Mouse (Mus musculus) heart, embryonic 14.5 days (tissue): ENCODE data around the gene Arid5a. TPM values are rescaled to one million over a fixed set of nuclear protein-coding genes. Genes with fewer than 3 reads are reported as not detected.

Experiments used
- ATAC-seq: fragments of 200-750 bp; cut with Nextera tagmentation; 2 replicates; pipeline ENCODE4 v1.8.0; 2017; ENCODE audit warnings: low read depth, moderate TSS enrichment; ENCODE audit not compliant: insufficient number of reproducible peaks, insufficient read depth, low FRiP score
- H3K27ac ChIP-seq, 2 experiments: fragments of 200-500 bp in 1 of 2; fragments of 300-500 bp in 1 of 2; sonication (generic) in 1 of 2; replicated peaks in 1 of 2; 2 replicates each; pipeline ENCODE4 v1.5.1; 2012 to 2014; ENCODE audit warnings: low read depth in 2 of 2, low read length in 2 of 2, control low read depth in 1 of 2, mild to moderate bottlenecking in 1 of 2, mixed read lengths in 1 of 2; ENCODE audit not compliant: control insufficient read depth in 1 of 2, insufficient read depth in 1 of 2
- H3K27me3 ChIP-seq: fragments of 300-500 bp; sonication (generic); 2 replicates; pipeline ENCODE4 v1.6.1; 2014; ENCODE audit warnings: mild to moderate bottlenecking, low read length, control low read depth; ENCODE audit not compliant: control insufficient read depth, insufficient read depth
- H3K36me3 ChIP-seq: fragments of 300-500 bp; sonication (generic); 2 replicates; pipeline ENCODE4 v1.6.1; 2014; ENCODE audit warnings: mild to moderate bottlenecking, control low read depth, low read length, mixed read lengths; ENCODE audit not compliant: control insufficient read depth, insufficient read depth
- H3K4me1 ChIP-seq, 2 experiments: fragments of 200-500 bp in 1 of 2; fragments of 300-500 bp in 1 of 2; sonication (generic) in 1 of 2; 2 replicates each; pipeline ENCODE4 v1.6.1; 2012 to 2014; ENCODE audit warnings: low read length in 2 of 2, control low read depth in 1 of 2, mixed read lengths in 1 of 2; ENCODE audit not compliant: control insufficient read depth in 2 of 2, insufficient read depth in 2 of 2
- H3K4me2 ChIP-seq: fragments of 300-500 bp; sonication (generic); 2 replicates; pipeline ENCODE4 v1.6.1; 2014; ENCODE audit warnings: mild to moderate bottlenecking, low read length
- H3K4me3 ChIP-seq, 2 experiments: fragments of 200-500 bp in 1 of 2; fragments of 300-500 bp in 1 of 2; sonication (generic) in 1 of 2; 2 replicates each; pipeline ENCODE4 v1.5.1; 2012 to 2014; ENCODE audit warnings: low read length in 2 of 2, mild to moderate bottlenecking in 2 of 2, control low read depth in 1 of 2, low read depth in 1 of 2, moderate library complexity in 1 of 2; ENCODE audit not compliant: control insufficient read depth in 1 of 2, insufficient read depth in 1 of 2
- H3K9ac ChIP-seq: fragments of 300-500 bp; sonication (generic); 2 replicates; pipeline ENCODE4 v1.6.1; 2014; ENCODE audit warnings: mild to moderate bottlenecking, low read length
- H3K9me3 ChIP-seq: fragments of 300-500 bp; sonication (generic); 2 replicates; pipeline ENCODE4 v1.6.1; 2016; ENCODE audit warnings: low read length, control low read depth; ENCODE audit not compliant: control insufficient read depth
- WGBS: fragments of 180-500 bp; shearing (Covaris S2); extraction: QIAGEN DNeasy Blood & Tissue Kit; methylation state at CpG from one replicate; pipeline ENCODE4 v1.1.7; 2014; 5-methylcytosine and 5-hydroxymethylcytosine counted together
- polyA plus RNA-seq: library from polyadenylated mRNA; unstranded; fragments of >200 nt; fragmentation: Nextera tagmentation; extraction: Ambion mirVana; gene quantifications from 2 replicates; pipeline ENCODE4 v1.2.1, GENCODE M21; 2014

Gene Arid5a
- polyA plus RNA-seq, 1 experiment from 2014 or later, result 10.3 TPM

DNA sequence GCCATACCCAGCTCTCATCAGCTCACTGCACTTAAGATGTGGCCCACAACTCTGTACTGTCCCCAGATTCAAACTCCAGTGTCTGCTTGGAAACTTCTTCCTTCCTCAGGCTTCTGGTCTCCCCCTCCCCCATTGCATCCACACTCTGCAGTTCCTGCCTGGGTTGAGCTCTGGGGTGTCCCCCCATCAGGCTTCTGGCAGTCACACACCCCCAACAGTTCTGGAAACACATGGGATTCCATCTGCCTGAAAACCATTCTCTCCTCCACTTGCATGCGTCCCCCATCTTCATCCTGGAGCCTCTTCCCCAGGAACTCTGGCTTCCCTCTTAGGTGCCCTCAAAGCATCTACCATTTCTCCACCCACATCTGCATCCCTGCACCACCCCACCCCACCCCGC lies 19.3 kb downstream of the Arid5a start:
- no peaks in the 10 kb centered on the region for H3K27me3 ChIP-seq
- no peak overlapping the region for H3K4me2 ChIP-seq
- WGBS, result 88% methylated on average over 2 of the region's 2 CpGs
- H3K27ac ChIP-seq, result no peak overlapping the region
- no peaks in the 10 kb centered on the region for H3K9me3 ChIP-seq
- ATAC-seq, result no peak
- H3K9ac ChIP-seq, result no peak overlapping the region
- peaks cover 4 to 21% of the 10 kb centered on the region in 2 experiments; a peak in 2 of 4 replicates for H3K4me1 ChIP-seq
- H3K36me3 ChIP-seq, result peaks cover 31% of the 10 kb centered on the region
- no peak overlapping the region for H3K4me3 ChIP-seq

DNA sequence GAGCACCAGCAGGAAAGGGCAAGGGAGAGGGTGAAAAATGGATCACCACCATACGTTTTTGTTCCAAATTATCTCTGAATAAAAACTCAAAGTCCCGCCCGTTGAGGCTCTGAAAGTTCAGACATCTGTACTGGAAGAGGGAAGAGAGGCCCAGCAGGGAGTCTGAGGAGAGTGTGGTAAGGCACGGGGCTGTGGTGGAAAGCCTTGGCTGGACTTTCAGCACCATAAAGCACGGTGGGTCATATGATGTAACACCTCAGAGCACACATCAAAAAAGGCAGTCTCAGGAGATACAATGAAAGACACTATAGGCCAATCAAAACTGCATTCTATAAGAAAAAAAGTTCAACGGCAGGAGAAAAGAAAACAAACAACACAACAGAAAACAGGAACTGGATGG lies 24.2 kb downstream of the Arid5a start:
- Histone ChIP-seq H3K9ac (no peak overlapping the region), H3K27me3 (no peaks in the 10 kb centered on the region), H3K27ac (no peak overlapping the region), H3K4me2 (no peak overlapping the region), H3K9me3 (no peaks in the 10 kb centered on the region), H3K36me3 (peaks cover 54% of the 10 kb centered on the region), H3K4me1 (peaks cover 5 to 20% of the 10 kb centered on the region in 2 experiments), H3K4me3 (no peak overlapping the region)
- WGBS, result 75% methylated on average over 6 of the region's 6 CpGs
- ATAC-seq, result no peak

DNA sequence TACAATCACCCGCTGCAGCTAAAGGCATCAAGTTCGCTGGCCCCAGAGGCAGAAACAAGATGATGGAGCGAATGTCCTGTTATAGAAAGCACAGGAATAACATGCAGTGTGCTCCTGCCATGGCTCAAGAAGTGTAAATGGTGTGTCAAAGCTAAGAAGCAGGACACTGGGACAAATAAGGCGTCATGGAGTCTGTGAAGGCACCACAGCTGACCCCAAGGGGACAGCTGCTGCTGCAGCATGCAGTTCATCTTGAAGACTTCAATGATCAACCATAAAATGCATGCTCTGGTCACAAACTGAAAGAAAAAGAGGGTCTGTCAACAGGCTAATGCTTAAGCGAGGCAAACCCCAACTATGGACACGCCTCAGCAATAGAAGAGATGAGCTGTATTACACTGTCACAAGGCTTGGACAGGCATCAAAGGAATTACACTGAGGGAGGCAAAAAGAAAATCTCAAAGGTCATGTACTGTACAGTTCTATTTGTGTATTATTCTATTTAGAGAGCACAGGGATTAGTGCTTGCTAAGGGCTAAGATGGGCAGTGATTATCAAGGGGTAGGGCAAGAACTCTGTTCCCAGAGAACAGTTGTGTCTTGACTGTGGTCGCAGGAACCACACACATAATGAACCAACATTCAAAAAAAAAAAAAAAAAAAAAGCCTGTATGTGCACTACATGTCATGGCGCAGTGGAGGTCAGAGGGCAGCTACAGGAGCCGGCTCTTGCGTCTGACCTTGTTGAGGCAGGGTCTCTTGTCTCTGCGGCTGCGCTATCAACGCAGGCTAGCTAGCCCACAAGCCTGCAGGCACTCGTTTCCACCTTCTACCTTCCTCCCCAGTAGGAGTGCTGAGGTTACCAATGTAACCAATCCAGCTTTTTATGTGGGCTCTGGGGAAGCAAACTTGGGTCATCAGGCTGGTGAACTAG lies 25.7 kb downstream of the Arid5a start:
- ATAC-seq, result no peak
- Histone ChIP-seq H3K4me1 (peaks cover 5 to 20% of the 10 kb centered on the region in 2 experiments), H3K27me3 (no peaks in the 10 kb centered on the region), H3K36me3 (peaks cover 61% of the 10 kb centered on the region), H3K9ac (no peak overlapping the region), H3K9me3 (no peaks in the 10 kb centered on the region), H3K27ac (peak overlapping the region; percentile 22 to 59; a peak in 3 of 4 replicates), H3K4me3 (no peak overlapping the region), H3K4me2 (no peak overlapping the region)
- WGBS, result 72% methylated on average over 14 of the region's 14 CpGs

DNA sequence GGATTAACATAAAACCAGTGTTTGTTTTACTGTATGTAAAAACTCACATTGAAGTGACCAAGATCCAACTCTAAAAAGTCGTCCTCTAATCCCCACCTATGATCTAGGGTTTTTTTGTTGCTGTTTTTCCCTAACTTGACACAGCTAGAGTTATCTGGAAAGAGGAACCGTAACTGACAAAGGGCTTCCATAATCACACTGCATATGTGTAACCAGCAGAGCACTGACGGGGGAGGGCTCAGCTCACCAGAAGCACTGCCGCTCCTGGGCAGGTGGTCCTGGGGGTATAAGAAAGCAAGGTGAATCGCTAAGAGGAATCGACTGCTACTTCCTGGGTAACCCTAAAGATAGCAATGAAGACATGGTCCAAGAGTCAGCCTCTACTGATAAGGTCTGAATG lies 35.0 kb downstream of the Arid5a start:
- no peak overlapping the region for H3K4me3 ChIP-seq
- H3K9me3 ChIP-seq, result no peaks in the 10 kb centered on the region
- no peaks in the 10 kb centered on the region for H3K4me1 ChIP-seq
- no peak overlapping the region for H3K4me2 ChIP-seq
- WGBS, result 90% methylated on average over 6 of the region's 6 CpGs
- no peak for ATAC-seq
- H3K27ac ChIP-seq, result no peak overlapping the region
- no peaks in the 10 kb centered on the region for H3K27me3 ChIP-seq
- no peak overlapping the region for H3K9ac ChIP-seq
- peaks cover 99% of the 10 kb centered on the region for H3K36me3 ChIP-seq

DNA sequence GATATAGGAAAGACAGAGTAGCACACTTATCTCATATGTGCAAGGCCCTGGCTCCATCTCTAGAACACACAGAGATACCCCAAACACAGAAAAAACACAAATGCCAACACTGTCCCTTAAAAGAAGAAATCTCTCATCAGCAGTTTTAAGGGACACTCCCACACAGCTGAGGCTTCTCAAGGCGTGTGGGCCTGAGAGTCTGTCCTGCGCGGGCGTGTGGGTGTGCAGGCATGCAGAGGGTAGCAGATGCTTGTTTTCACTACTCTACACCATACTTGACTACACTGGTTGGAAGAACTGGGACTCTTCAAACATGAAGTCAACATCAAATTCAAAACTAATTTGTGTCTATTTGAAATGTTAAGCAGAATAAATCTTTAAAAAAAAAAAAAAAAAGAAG lies 44.8 kb downstream of the Arid5a start:
- no peaks in the 10 kb centered on the region for H3K27me3 ChIP-seq
- H3K9me3 ChIP-seq, result no peaks in the 10 kb centered on the region
- peaks cover 97% of the 10 kb centered on the region for H3K36me3 ChIP-seq
- 88% methylated on average over 4 of the region's 4 CpGs for WGBS
- H3K4me2 ChIP-seq, result no peak overlapping the region
- H3K9ac ChIP-seq, result no peak overlapping the region
- H3K4me3 ChIP-seq, result no peak overlapping the region
- ATAC-seq, result no peak
- no peaks in the 10 kb centered on the region for H3K4me1 ChIP-seq
- H3K27ac ChIP-seq, result no peak overlapping the region

DNA sequence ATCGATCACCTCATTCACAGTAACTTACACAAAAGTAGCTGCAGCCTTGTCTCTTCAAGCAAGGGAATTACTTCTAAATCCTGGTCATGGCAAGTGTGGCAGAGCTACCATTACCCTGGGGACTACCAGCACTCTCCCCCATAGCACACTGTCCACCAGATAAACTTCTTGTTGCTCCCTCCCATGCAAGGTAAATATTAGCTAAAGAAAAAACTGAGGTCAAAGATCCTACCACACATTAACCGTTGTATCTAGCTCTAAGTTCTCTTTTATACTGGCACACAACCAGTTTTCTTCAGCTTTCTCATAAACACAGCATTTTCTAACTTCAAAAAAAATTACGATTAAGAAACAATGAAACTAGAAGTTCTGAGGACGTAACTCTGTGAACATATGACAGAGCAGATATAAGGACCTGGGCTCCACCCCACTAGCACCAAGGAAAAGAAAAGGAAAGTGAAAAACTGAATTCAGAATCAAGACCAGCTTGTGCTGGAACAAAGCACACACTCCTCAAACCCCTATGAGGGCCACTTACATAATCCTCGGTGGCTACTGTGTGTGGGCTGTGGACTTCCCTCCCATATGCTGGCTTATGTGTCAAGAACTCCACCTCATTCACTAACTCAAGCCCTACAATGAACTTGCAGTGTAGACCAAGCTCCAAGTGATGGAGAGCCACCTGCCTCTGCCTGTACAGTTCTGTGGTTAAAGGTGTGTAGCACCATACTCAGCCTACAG lies 49.6 kb downstream of the Arid5a start:
- no peak for ATAC-seq
- no peak overlapping the region for H3K9ac ChIP-seq
- no peak overlapping the region for H3K4me2 ChIP-seq
- H3K4me1 ChIP-seq, result no peaks in the 10 kb centered on the region
- peaks cover 88% of the 10 kb centered on the region for H3K36me3 ChIP-seq
- no peak overlapping the region for H3K27ac ChIP-seq
- H3K27me3 ChIP-seq, result no peaks in the 10 kb centered on the region
- H3K9me3 ChIP-seq, result no peaks in the 10 kb centered on the region
- WGBS, result 96% methylated on average over 5 of the region's 5 CpGs
- no peak overlapping the region for H3K4me3 ChIP-seq

DNA sequence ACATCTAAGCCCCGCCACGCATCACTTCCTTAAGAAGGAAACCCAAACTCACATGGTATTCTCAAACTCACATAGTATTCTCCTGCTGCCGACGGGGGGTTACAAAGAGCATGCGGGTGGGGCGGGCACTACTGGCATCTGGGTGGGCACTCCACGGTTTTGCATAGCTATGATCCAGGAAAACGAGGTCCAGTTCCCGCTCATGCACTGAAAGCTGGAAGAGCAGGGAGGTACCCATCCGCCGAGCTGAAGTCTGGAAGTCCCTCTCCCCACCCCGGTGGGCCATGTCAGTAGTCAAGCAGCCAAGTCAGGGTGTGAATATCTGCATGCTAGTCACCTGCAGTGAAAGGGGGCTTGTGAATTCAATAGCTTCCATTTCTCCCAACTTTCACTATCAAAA lies 60.2 kb downstream of the Arid5a start:
- ATAC-seq, result no peak
- Histone ChIP-seq H3K36me3 (peaks cover 44% of the 10 kb centered on the region), H3K4me3 (peak overlapping the region; percentile 60 to 85), H3K9me3 (no peaks in the 10 kb centered on the region), H3K4me1 (peaks cover 4 to 15% of the 10 kb centered on the region in 2 experiments; a peak in 3 of 4 replicates), H3K27me3 (no peaks in the 10 kb centered on the region), H3K4me2 (peak overlapping the region; percentile 80), H3K27ac (no peak overlapping the region), H3K9ac (peak overlapping the region; percentile 93; the same call in 1 of the 2 replicates)
- WGBS, result 38% methylated on average over 12 of the region's 12 CpGs
